Mouse (Mus musculus): ENCODE measurements around the gene Pomgnt2. TPM values are rescaled to one million over a fixed set of nuclear protein-coding genes. Genes with fewer than 3 reads are reported as not detected.

Pomgnt2 gene
- total RNA-seq, 1 experiment from 2014 or later, result 21.3 TPM

DNA sequence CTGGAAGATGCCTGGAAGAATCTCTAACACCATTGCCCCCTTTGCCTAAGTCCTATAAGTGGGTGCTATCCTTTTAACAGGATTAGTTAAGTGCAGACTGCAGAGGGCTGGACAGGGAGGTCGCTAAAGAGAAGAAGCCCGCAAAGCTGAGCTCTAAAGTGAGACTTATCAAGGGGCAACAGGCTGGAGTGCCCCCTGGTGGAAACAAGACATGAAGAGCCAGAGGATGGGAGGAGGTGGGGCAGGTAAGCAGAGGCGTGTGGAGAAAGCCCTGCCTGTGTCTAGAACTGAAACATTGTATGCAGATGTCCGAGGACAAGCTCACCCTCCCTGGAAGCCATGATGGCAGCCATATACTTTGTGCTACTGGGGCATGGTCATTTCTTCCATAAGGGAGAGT is 16.7 kb upstream of the Pomgnt2 start:
- no peak for DNase-seq

- no peak for DNase-seq
These were observed 15.9 kb upstream of the Pomgnt2 start for GRCm38 (mm10) chr9:122012816-122013215.

GRCm38 (mm10) chr9:122010751-122011150 is 13.8 kb upstream of the Pomgnt2 start:
- no peak for DNase-seq

GRCm38 (mm10) chr9:122008876-122009275 is 12.0 kb upstream of the Pomgnt2 start:
- no peak for DNase-seq

- peak; percentile 56 for DNase-seq
These were observed 9.7 kb upstream of the Pomgnt2 start for GRCm38 (mm10) chr9:122006609-122007008.

DNA sequence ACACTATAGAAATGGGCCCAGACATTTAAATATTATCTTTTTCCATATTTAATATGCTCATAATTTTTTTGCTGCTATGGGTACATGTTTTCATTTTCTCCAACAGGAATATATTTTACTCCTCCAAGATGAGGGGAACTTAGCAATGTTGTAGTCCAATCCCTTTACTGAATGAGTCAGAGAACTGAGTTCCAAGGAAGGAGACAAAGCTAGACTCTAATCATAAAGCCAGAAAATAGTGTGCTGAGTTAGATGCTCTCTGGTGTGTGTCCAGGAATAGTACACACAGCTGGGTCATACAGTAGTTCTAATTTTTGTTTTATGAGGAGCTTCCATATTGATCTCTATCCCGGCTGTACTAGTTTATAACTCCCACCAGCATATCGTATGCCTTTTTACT is 9.3 kb upstream of the Pomgnt2 start:
- DNase-seq, result no peak

- no peak for DNase-seq
These were observed 1.1 kb upstream of the Pomgnt2 start for GRCm38 (mm10) chr9:121997978-121998377.

- peak; percentile 88 for DNase-seq
These were observed 1.3 kb downstream of the Pomgnt2 start for GRCm38 (mm10) chr9:121995508-121996131.

- DNase-seq, result no peak
These were observed 1.8 kb downstream of the Pomgnt2 start for GRCm38 (mm10) chr9:121995077-121995476.

DNA sequence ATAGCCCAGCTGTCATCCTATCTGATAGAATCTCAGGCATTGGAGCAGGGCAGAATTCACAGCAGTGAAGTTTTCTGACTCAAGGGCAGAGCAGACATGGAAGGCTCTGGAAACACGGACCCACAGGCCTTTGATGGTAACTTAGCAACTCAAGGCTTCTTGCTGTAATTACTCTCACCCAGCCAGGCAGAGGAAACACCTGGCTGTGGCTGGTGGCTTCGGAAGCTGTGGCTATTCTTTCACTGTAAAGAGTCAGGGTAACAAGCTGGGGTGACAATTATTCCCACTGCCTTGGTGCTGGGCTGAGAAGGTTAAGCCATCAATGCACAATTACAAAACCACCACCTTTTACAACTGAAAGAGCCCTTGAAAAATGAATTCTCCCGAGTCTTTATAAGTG is 3.9 kb downstream of the Pomgnt2 start:
- DNase-seq, result no peak

DNA sequence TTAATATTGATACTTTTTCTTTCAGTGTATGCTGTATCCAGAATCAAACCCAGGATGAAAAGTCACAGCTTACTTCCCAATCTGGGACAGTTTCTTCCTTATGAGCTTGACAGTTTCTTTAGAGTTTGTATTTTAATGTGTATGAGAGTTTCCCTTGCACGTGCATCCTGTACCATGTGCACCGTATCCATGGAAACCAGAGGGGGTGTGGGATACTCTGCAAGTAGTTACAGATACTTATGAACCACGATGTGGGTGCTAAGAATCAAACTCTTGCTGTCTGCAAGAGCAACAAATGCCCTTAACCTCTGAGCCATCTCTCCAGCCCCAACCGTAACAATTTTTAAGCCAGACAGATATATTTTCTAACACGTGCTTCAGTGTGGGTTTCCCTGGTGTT is 5.9 kb downstream of the Pomgnt2 start:
- DNase-seq, result no peak

DNA sequence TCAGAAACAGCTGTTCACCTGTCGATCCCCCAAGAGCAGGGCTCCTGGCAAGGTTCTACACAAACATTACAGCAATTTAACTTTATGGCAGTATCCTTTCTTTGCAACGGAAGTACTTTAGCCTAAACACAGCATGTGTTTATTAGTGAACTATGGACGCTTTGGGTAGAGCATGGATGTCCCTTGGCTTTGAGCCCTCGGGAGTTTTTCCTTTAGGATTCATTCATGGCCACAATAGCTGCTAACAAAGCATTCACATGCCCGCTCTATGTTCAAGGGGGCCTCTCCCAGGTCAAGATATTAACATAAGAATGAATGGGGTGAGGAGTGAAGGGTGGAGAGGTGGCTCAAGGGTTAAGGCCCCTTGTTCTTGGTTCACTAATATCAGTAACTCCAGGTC is 7.4 kb downstream of the Pomgnt2 start:
- no peak for DNase-seq

DNA sequence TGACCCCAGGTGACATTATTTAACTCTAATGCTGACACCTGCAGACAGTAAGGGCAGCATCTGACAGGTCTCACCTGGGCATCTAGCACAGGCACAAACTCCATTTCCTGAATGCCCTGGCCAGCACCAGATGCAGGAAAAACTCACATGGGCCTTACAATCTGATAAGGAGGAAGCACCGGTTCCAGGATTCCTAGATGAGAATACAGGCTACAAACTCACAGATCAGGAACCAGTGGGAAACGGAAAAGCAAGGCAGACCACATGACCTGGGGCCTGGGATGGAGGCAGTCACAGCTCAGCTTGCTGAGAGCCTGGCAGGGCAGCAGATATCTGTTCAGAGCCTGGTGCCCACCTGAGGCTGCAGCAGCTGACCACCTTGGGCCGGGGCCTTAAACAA is 8.0 kb downstream of the Pomgnt2 start:
- DNase-seq, result no peak

DNA sequence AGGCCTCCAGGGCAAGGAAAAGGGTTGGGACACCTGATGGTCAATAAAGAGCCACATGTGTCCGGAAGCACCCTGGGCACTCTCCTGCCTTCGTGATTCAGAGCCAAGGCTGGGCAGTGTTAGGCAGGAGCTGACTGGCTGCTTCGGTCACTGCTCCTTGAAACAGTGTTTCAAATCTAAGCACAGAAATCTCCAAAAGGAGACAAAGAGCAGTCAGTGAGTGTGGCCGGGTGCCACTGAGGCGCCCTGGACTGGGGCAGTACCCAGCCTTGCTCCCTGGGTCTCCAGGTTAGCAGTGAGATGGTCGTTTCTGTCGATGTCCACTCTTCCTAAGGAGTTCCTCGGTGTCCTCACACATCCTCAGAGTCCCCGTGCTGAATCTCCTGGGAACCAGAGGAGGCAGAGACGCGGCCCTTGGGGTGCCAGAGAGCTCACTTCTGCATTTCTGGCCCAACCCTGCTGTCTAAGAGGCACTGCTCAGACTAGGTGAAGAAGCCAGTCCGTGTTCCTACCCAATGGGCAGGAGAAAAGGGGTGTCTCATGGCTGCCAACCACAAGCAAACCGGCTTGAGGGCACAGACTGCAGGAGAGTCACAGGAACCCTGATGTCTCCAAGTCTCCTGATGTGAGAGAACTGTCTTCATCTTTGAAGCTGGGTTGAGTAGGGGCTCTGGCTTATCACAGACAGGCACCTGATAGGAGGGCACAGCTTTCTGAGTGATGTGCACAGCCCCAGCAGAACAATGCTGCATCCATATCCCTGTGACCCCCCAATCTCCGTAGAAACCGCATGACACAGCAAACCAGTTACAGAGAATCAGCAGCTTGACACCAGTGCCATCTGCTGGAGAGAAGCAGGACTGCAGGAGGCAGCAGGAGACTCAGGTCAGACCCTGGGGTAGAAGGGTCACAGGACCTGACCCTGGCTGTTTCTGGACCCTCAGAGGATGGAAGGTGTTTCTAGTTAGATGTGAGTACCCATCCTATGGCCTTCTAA is 12.1 kb downstream of the Pomgnt2 start:
- DNase-seq, result peak; percentile 68

GRCm38 (mm10) chr9:121983504-121983903 is 13.4 kb downstream of the Pomgnt2 start:
- DNase-seq, result peak; percentile 86

DNA sequence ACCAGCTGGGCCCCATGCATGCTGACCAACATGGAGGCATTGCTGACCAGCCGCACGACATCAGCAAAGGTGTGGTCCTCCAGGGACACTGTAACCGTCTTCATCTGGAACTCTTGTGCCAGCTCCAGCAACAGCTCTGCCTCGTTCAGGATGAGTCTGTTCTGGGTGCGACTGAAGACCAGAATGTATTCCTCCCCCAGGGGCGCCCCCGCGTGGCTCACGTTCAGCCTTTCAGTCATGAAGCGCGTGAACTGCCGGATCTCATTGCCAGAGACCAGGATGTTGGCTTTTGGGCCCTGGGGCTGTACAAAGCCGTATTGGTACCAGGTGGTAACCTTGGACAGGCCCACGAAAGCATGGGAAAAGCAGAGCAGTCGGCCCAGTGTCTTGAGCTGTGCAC is 14.2 kb downstream of the Pomgnt2 start:
- DNase-seq, result no peak

- DNase-seq, result no peak
These were observed 14.7 kb downstream of the Pomgnt2 start for GRCm38 (mm10) chr9:121982214-121982613.

DNA sequence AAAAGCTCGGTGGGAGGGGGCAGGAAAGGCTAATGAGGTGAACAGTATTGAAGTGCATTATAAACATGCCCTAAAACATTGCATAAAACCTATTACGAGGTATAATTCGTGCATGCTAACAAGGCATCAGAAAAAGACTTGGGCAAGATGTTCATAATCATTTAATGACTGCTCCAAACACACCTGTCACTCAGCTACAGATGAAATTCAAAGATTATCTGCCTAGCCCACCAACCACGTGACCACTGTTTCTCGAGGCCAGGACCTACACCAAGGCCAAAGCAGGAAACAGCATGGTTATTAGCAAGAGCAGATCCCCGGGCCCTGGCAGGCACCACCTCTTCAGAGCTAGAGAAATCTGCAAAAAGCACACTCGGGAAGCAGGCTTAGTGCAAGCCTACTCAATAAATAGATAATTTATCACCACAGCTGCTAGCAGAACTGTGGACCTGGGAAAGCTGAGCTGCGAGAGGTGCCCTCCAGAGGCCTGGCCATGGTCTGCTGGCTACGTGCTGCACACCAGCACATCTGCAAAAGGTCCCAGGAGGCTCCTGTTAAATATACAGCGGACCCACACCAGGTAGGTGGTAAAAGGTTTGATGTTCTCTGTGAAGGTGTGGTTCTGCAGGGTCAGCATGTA is 15.3 kb downstream of the Pomgnt2 start:
- no peak for DNase-seq

- DNase-seq, result no peak
These were observed 15.9 kb downstream of the Pomgnt2 start for GRCm38 (mm10) chr9:121981046-121981445.

DNA sequence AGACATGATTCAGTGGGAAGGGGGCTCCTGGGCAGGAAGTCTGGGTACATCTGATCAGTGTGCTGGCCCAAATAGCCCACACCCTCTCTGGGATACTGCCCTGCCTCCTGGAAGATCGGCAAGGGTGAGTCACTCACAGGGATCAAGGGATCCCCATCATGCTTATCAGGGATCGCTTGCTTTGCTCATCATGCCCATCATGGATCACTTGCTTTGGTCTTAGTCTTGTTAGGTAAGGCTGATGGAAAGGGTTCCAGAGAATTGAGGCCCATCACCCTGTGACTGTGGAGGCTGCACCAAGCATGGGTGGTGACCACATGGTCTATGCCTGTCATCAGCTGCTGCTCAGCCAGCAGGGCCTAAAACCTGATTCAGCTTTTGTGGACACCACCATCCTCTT is 21.6 kb downstream of the Pomgnt2 start:
- no peak for DNase-seq

GRCm38 (mm10) chr9:121974141-121974986 is 22.5 kb downstream of the Pomgnt2 start:
- DNase-seq, result no peak

DNA sequence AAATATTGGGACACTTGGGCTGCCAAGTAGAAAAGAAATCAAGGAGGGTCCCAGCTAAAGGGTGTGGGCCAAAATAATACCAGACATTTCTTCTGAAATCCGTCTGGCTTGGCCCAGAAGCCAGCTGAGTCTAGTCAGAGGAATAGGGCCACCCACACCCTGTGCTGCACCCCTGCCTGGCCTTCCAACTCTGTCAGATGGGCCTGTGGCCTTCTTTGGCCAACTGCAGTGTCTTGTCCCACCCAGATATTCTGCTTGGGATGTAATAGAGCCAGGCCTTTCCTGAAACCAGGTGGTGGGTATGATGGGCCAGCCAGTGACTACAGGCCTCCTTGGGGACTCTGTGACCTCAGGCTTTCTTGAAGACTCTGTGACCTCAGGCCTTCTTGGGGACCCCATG is 23.7 kb downstream of the Pomgnt2 start:
- DNase-seq, result no peak
